In genomic region chr10:91141564-91141963, GRCm38 (mm10) we compare ENCODE assay signal across 7 mouse cellular contexts. TPM values are rescaled to one million over a fixed set of nuclear protein-coding genes. Genes with fewer than 3 reads are reported as not detected.
DNase-seq lines count a peak whose midpoint lies in the region; ATAC-seq and TF ChIP-seq lines count a peak whose summit lies in the region.

No protein-coding gene starts in this region.

- H3K27ac ChIP-seq in limb, embryonic 14.5 days (replicated peaks; ENCODE audit: low read depth, low read length): no peak overlapping the region
- H3K27ac ChIP-seq in limb, embryonic 10.5 days: no peak overlapping the region
- no peak overlapping the region for H3K27ac ChIP-seq in forebrain, postnatal 0 days (ENCODE audit: low read depth, low read length)

- no peak overlapping the region for H3K4me3 ChIP-seq in limb, embryonic 14.5 days (replicated peaks; ENCODE audit: low read length)
- no peak overlapping the region for H3K4me3 ChIP-seq in limb, embryonic 10.5 days
- no peak overlapping the region for H3K4me3 ChIP-seq in forebrain, postnatal 0 days (ENCODE audit: low read depth, low read length)

- peaks cover 15% of the 10 kb centered on the region for H3K36me3 ChIP-seq in limb, embryonic 14.5 days (ENCODE audit: control insufficient read depth, insufficient read depth, low read length)
- peaks cover 16% of the 10 kb centered on the region for H3K36me3 ChIP-seq in limb, embryonic 10.5 days
- H3K36me3 ChIP-seq in forebrain, postnatal 0 days (ENCODE audit: insufficient read depth): peaks cover 10% of the 10 kb centered on the region; the same call in 1 of the 2 replicates

- DNase-seq in limb, embryonic 14.5 days (ENCODE audit: low spot score): peak; percentile 79
- no peak for DNase-seq in limb, embryonic 10.5 days (ENCODE audit: low spot score)
- DNase-seq in R1 (ENCODE audit: low read depth, low spot score): peak; percentile 75
- peak; percentile 61 for DNase-seq in forebrain, postnatal 0 days
- DNase-seq in neural tube, embryonic 10.5 days (ENCODE audit: extremely low spot score, low spot score): peak; percentile 21
- DNase-seq in cerebellum, adult 8-10 months: no peak
- no peak for DNase-seq in adrenal gland, adult 8-10 months

- WGBS in limb, embryonic 14.5 days: 34% methylated on average over 2 of the region's 2 CpGs
- 44% methylated on average over 2 of the region's 2 CpGs for WGBS in limb, embryonic 10.5 days
- WGBS in forebrain, postnatal 0 days: 32% methylated on average over 2 of the region's 2 CpGs

- no peaks in the 10 kb centered on the region for H3K9me3 ChIP-seq in limb, embryonic 14.5 days (ENCODE audit: control insufficient read depth, low read length)
- no peaks in the 10 kb centered on the region for H3K9me3 ChIP-seq in limb, embryonic 10.5 days (replicated peaks)
- H3K9me3 ChIP-seq in forebrain, postnatal 0 days (ENCODE audit: low read length): no peaks in the 10 kb centered on the region

- H3K27me3 ChIP-seq in limb, embryonic 14.5 days (ENCODE audit: control insufficient read depth, insufficient read depth, low read length): no peaks in the 10 kb centered on the region
- no peaks in the 10 kb centered on the region for H3K27me3 ChIP-seq in limb, embryonic 10.5 days (ENCODE audit: low read depth, poor library complexity, severe bottlenecking)
- H3K27me3 ChIP-seq in forebrain, postnatal 0 days (ENCODE audit: insufficient read depth, low read length): no peaks in the 10 kb centered on the region

- peak; percentile 79 for TF ChIP-seq CTCF in forebrain, postnatal 0 days (IDR thresholded peaks at IDR 0.05; ENCODE audit: low read depth)

- ATAC-seq in limb, embryonic 14.5 days (ENCODE audit: low FRiP score, low read depth): no peak
- peak; percentile 86 for ATAC-seq in forebrain, postnatal 0 days

- no peaks in the 10 kb centered on the region for H3K4me1 ChIP-seq in limb, embryonic 14.5 days (ENCODE audit: control insufficient read depth, insufficient read depth, low read length)
- no peaks in the 10 kb centered on the region for H3K4me1 ChIP-seq in limb, embryonic 10.5 days
- no peaks in the 10 kb centered on the region for H3K4me1 ChIP-seq in forebrain, postnatal 0 days (ENCODE audit: insufficient read depth)

- H3K4me2 ChIP-seq in limb, embryonic 14.5 days (replicated peaks; ENCODE audit: low read depth, low read length, severe bottlenecking): no peak overlapping the region
- no peak overlapping the region for H3K4me2 ChIP-seq in forebrain, postnatal 0 days (ENCODE audit: low read depth)

- no peak overlapping the region for H3K9ac ChIP-seq in limb, embryonic 14.5 days (ENCODE audit: low read depth, low read length, severe bottlenecking)
- no peak overlapping the region for H3K9ac ChIP-seq in forebrain, postnatal 0 days

- no peak for TF ChIP-seq POLR2A in limb, embryonic 14.5 days (IDR thresholded peaks at IDR 0.05; ENCODE audit: borderline replicate concordance, extremely low read depth, insufficient read depth, insufficient read length)

RNA-seq across cellular contexts. Expression of gene Slc25a3, which starts 17.7 kb away (rescaled TPM):
- polyA plus RNA-seq in limb, embryonic 14.5 days (2012; rRNA removed): 420 and 469 TPM in 2 replicates
- 458 and 481 TPM in 2 replicates for polyA plus RNA-seq in limb, embryonic 14.5 days (2014; fragmentation: Nextera tagmentation; extraction: Ambion mirVana)
- polyA plus RNA-seq in limb, embryonic 10.5 days (2016; fragmentation: Nextera tagmentation; extraction: Ambion mirVana): 412 and 416 TPM in 2 replicates
- total RNA-seq in forebrain, postnatal 0 days (2014; rRNA removed): 321 and 336 TPM in 2 replicates
- 529 and 607 TPM in 2 replicates for polyA plus RNA-seq in forebrain, postnatal 0 days (2015; fragmentation: Nextera tagmentation; extraction: Ambion mirVana)
- 1,000 to 10,000 TPM in 2 of 4 experiments, 100 to 1,000 TPM in 2; 882 to 1,292 (median 1,071) TPM for total RNA-seq in adrenal gland, adult 8-10 months (2022)

RNA-seq across cellular contexts. Expression of gene Tmpo, which starts 39.6 kb away (rescaled TPM):
- 285 and 340 TPM in 2 replicates for polyA plus RNA-seq in limb, embryonic 14.5 days (2012; rRNA removed)
- 239 and 276 TPM in 2 replicates for polyA plus RNA-seq in limb, embryonic 14.5 days (2014; fragmentation: Nextera tagmentation; extraction: Ambion mirVana)
- 260 and 300 TPM in 2 replicates for polyA plus RNA-seq in limb, embryonic 10.5 days (2016; fragmentation: Nextera tagmentation; extraction: Ambion mirVana)
- 126 and 149 TPM in 2 replicates for total RNA-seq in forebrain, postnatal 0 days (2014; rRNA removed)
- polyA plus RNA-seq in forebrain, postnatal 0 days (2015; fragmentation: Nextera tagmentation; extraction: Ambion mirVana): 61.3 and 62.8 TPM in 2 replicates
- total RNA-seq in adrenal gland, adult 8-10 months (2022): 100 to 1,000 TPM in 2 of 4 experiments, 10 to 100 TPM in 2; 81.5 to 150 (median 108) TPM

RNA-seq across cellular contexts. Expression of gene Ikbip, which starts 58.8 kb away (rescaled TPM):
- polyA plus RNA-seq in limb, embryonic 14.5 days (2012; rRNA removed): 33.3 and 54.5 TPM in 2 replicates
- polyA plus RNA-seq in limb, embryonic 14.5 days (2014; fragmentation: Nextera tagmentation; extraction: Ambion mirVana): 79.2 and 82.5 TPM in 2 replicates
- polyA plus RNA-seq in limb, embryonic 10.5 days (2016; fragmentation: Nextera tagmentation; extraction: Ambion mirVana): 15.0 and 19.7 TPM in 2 replicates
- 13.1 and 16.3 TPM in 2 replicates for total RNA-seq in forebrain, postnatal 0 days (2014; rRNA removed)
- 8.6 and 13.2 TPM in 2 replicates for polyA plus RNA-seq in forebrain, postnatal 0 days (2015; fragmentation: Nextera tagmentation; extraction: Ambion mirVana)
- total RNA-seq in adrenal gland, adult 8-10 months (2022): 10 to 100 TPM; 31.9 to 51.4 (median 42.2) TPM

RNA-seq across cellular contexts. Expression of gene Apaf1, which starts 59.0 kb away (rescaled TPM):
- 39.4 and 41.5 TPM in 2 replicates for polyA plus RNA-seq in limb, embryonic 14.5 days (2012; rRNA removed)
- polyA plus RNA-seq in limb, embryonic 14.5 days (2014; fragmentation: Nextera tagmentation; extraction: Ambion mirVana): 33.2 and 40.6 TPM in 2 replicates
- 16.9 and 25.4 TPM in 2 replicates for polyA plus RNA-seq in limb, embryonic 10.5 days (2016; fragmentation: Nextera tagmentation; extraction: Ambion mirVana)
- 33.4 and 45.7 TPM in 2 replicates for total RNA-seq in forebrain, postnatal 0 days (2014; rRNA removed)
- polyA plus RNA-seq in forebrain, postnatal 0 days (2015; fragmentation: Nextera tagmentation; extraction: Ambion mirVana): 15.3 and 16.7 TPM in 2 replicates
- total RNA-seq in adrenal gland, adult 8-10 months (2022): 10 to 100 TPM in 1 of 4 experiments, 1 to 10 TPM in 3; 5.5 to 15.8 (median 9.4) TPM

Comparison
In these comparisons a context has a peak if more than half of its experiments do, and no peak if none do; other contexts are left out.
1. DNase-seq: peak in limb, embryonic 14.5 days (single experiment), R1 (single experiment), forebrain, postnatal 0 days (single experiment) and neural tube, embryonic 10.5 days (single experiment); none in limb, embryonic 10.5 days (single experiment), cerebellum, adult 8-10 months (single experiment) and adrenal gland, adult 8-10 months (single experiment).